Mouse (Mus musculus) left cerebral cortex, postnatal 14 days (tissue): Measurements from ENCODE around the gene Mfsd4b3. TPM values are rescaled to one million over a fixed set of nuclear protein-coding genes. Genes with fewer than 3 reads are reported as not detected.
"Not testable (repeated sequence)": the region's sequence is repeated elsewhere in the genome, so short reads cannot be mapped to it uniquely, and the experiment has no call there.

Experiments
- DNase-seq, 2 experiments: peaks; one replicate each; pipeline ENCODE4 v3.0.0; 2021 to 2022; ENCODE audit warnings: low spot score in 2 of 2, mixed read lengths in 1 of 2
- intact Hi-C: fragments of 180-260 bp; cut with DNase I; formaldehyde crosslinking; loops from one replicate; pipeline ENCODE4 v1.15.1; 2025
- total RNA-seq, 2 experiments: library from RNA; stranded (reverse); gene quantifications; 2 replicates each; pipeline ENCODE4 v1.2.3; 2021

Mfsd4b3 gene
- total RNA-seq, 2 experiments from 2014 or later = 0.20 TPM; not detected in 1

- intact Hi-C loops, DNase-seq: not testable (repeated sequence)
These were observed 12.8 kb downstream of the Mfsd4b3 start for GRCm38 (mm10) chr10:39947195-39947594.

- intact Hi-C loops = no loop called here
- no peak for DNase-seq
These were observed 23.4 kb downstream of the Mfsd4b3 start for GRCm38 (mm10) chr10:39936553-39936952.

GRCm38 (mm10) chr10:39926616-39927139 is 33.3 kb downstream of the Mfsd4b3 start, which contains the start of gene Mfsd4b2:
Gene Mfsd4b2 (minus strand): TSS chr10:39926923.
- no peak for DNase-seq
- intact Hi-C loops = no loop called here

- intact Hi-C loops, DNase-seq: not testable (repeated sequence)
These were observed 35.4 kb downstream of the Mfsd4b3 start for GRCm38 (mm10) chr10:39924556-39924955.

GRCm38 (mm10) chr10:39912616-39913015 is 47.3 kb downstream of the Mfsd4b3 start:
- DNase-seq = no peak
- intact Hi-C loops = no loop called here

GRCm38 (mm10) chr10:39908768-39909441 is 51.0 kb downstream of the Mfsd4b3 start:
- intact Hi-C loops = no loop called here
- no peak for DNase-seq

GRCm38 (mm10) chr10:39906799-39907658 is 52.9 kb downstream of the Mfsd4b3 start:
- no peak for DNase-seq
- intact Hi-C loops = no loop called here

GRCm38 (mm10) chr10:39904191-39904590 is 55.8 kb downstream of the Mfsd4b3 start:
- no peak for DNase-seq
- intact Hi-C loops = no loop called here

- peak; percentile 80 to 85 for DNase-seq
- intact Hi-C loops = no loop called here
These were observed 61.0 kb downstream of the Mfsd4b3 start, which contains the start of gene Mfsd4b4 for GRCm38 (mm10) chr10:39898874-39899371. Gene Mfsd4b4 (minus strand): TSS chr10:39899238.

Other genes starting within 250 kb of the Mfsd4b3 start
- gene Rev3l, start 228.0 kb downstream of the Mfsd4b3 start, total RNA-seq = 10 to 100 TPM; 40.9 to 43.3 TPM
- gene Mfsd4b4, start 60.9 kb downstream of the Mfsd4b3 start, total RNA-seq = 1 to 10 TPM; 6.8 to 7.1 TPM
- gene Mfsd4b2, start 33.2 kb downstream of the Mfsd4b3 start, total RNA-seq = under 1 TPM; 0.19 to 0.33 TPM
- gene Mfsd4b5, start 26.5 kb upstream of the Mfsd4b3 start, total RNA-seq = under 1 TPM; 0.25 to 0.33 TPM
- gene Mfsd4b1, start 65.1 kb upstream of the Mfsd4b3 start, total RNA-seq = under 1 TPM in 1 of 2 experiments, not detected in 1; 0.80 TPM
- 1 to 10 TPM; 2.7 to 3.9 TPM for gene Slc16a10, start 182.1 kb upstream of the Mfsd4b3 start, total RNA-seq